Mouse (Mus musculus): ENCODE measurements around the gene Gsta1. TPM values are rescaled to one million over a fixed set of nuclear protein-coding genes. Genes with fewer than 3 reads are reported as not detected.
"Not testable (repeated sequence)": the region's sequence is repeated elsewhere in the genome, so short reads cannot be mapped to it uniquely, and the experiment has no call there.

The Gsta1 gene
- total RNA-seq, 2 experiments from 2014 or later: not detected

- no peak for DNase-seq (ENCODE audit: extremely low spot score in 1 of 2, low spot score in 1 of 2)
These were observed 2.3 kb upstream of the Gsta1 start for GRCm38 (mm10) chr9:78228122-78228521.

GRCm38 (mm10) chr9:78229658-78230057 lies 798 bp upstream of the Gsta1 start:
- DNase-seq (ENCODE audit: extremely low spot score in 1 of 2, low spot score in 1 of 2): not testable (repeated sequence)

GRCm38 (mm10) chr9:78233121-78233695 lies 2.8 kb downstream of the Gsta1 start:
- not testable (repeated sequence) for DNase-seq (ENCODE audit: extremely low spot score in 1 of 2, low spot score in 1 of 2)

GRCm38 (mm10) chr9:78255683-78256470 lies 25.4 kb downstream of the Gsta1 start:
- DNase-seq (ENCODE audit: extremely low spot score in 1 of 2, low spot score in 1 of 2): not testable (repeated sequence)

- DNase-seq (ENCODE audit: extremely low spot score in 1 of 2, low spot score in 1 of 2): not testable (repeated sequence)
These were observed 26.5 kb downstream of the Gsta1 start, which contains the start of gene Gm3776 for GRCm38 (mm10) chr9:78256914-78257313. Gm3776 (plus strand) TSS chr9:78257129.

GRCm38 (mm10) chr9:78259688-78260087 lies 29.2 kb downstream of the Gsta1 start:
- peak; percentile 11 to 48 for DNase-seq (ENCODE audit: extremely low spot score in 1 of 2, low spot score in 1 of 2)

GRCm38 (mm10) chr9:78270945-78271344 lies 40.5 kb downstream of the Gsta1 start:
- DNase-seq (ENCODE audit: extremely low spot score in 1 of 2, low spot score in 1 of 2): not testable (repeated sequence)

- not testable (repeated sequence) for DNase-seq (ENCODE audit: extremely low spot score in 1 of 2, low spot score in 1 of 2)
These were observed 51.7 kb downstream of the Gsta1 start for GRCm38 (mm10) chr9:78282002-78282711.

GRCm38 (mm10) chr9:78289063-78289462 lies 58.6 kb downstream of the Gsta1 start:
- DNase-seq (ENCODE audit: extremely low spot score in 1 of 2, low spot score in 1 of 2): not testable (repeated sequence)

- not testable (repeated sequence) for DNase-seq (ENCODE audit: extremely low spot score in 1 of 2, low spot score in 1 of 2)
These were observed 59.3 kb downstream of the Gsta1 start, which contains the start of gene Gm10639 for GRCm38 (mm10) chr9:78289723-78290122. Gm10639 (plus strand) TSS chr9:78289923.

Other genes starting within 250 kb of the Gsta1 start
- gene Gcm1, start 178.7 kb upstream of the Gsta1 start, total RNA-seq (2021): not detected
- gene Fbxo9, start 121.6 kb upstream of the Gsta1 start, total RNA-seq (2021): 100 to 1,000 TPM in 1 of 2 experiments, 10 to 100 TPM in 1; 96.4 to 102 TPM
- gene Ick, start 121.5 kb upstream of the Gsta1 start, total RNA-seq (2021): 10 to 100 TPM; 22.6 to 27.0 TPM
- gene Gsta4, start 47.9 kb upstream of the Gsta1 start, total RNA-seq (2021): 10 to 100 TPM; 41.7 to 58.1 TPM
- not detected for gene Gm3776, start 26.5 kb downstream of the Gsta1 start, total RNA-seq (2021)
- not detected for gene Gm10639, start 59.3 kb downstream of the Gsta1 start, total RNA-seq (2021)
- not detected for gene Omt2a, start 84.1 kb downstream of the Gsta1 start, total RNA-seq (2021)
- not detected for gene Omt2b, start 96.9 kb downstream of the Gsta1 start, total RNA-seq (2021)
- not detected for gene Gsta2, start 125.1 kb downstream of the Gsta1 start, total RNA-seq (2021)
- gene Dppa5a, start 137.5 kb downstream of the Gsta1 start, total RNA-seq (2021): not detected
- gene Ooep, start 148.1 kb downstream of the Gsta1 start, total RNA-seq (2021): not detected
- gene Ddx43, start 165.1 kb downstream of the Gsta1 start, total RNA-seq (2021): under 1 TPM in 1 of 2 experiments, not detected in 1; 0.16 TPM
- 1 to 10 TPM in 1 of 2 experiments, under 1 TPM in 1; 0.74 to 1.2 TPM for gene Cgas, start 212.6 kb downstream of the Gsta1 start, total RNA-seq (2021)
- gene Mto1, start 217.6 kb downstream of the Gsta1 start, total RNA-seq (2021): 10 to 100 TPM; 20.6 to 23.7 TPM
- gene Gm17324, start 218.1 kb downstream of the Gsta1 start, total RNA-seq (2021): 1 to 10 TPM in 1 of 2 experiments, under 1 TPM in 1; 0.89 to 1.1 TPM